Mouse (Mus musculus) liver, embryonic 14.5 days (tissue): ENCODE measurements around the gene Nomo1. TPM values are rescaled to one million over a fixed set of nuclear protein-coding genes. Genes with fewer than 3 reads are reported as not detected.

ENCODE experiments used
- ATAC-seq: fragments of 200-750 bp; cut with Nextera tagmentation; 2 replicates; pipeline ENCODE4 v1.8.0; 2017; ENCODE audit warnings: moderate number of reproducible peaks, mild to moderate bottlenecking, moderate library complexity; ENCODE audit not compliant: insufficient read depth
- DNase-seq, 3 experiments: peaks; one replicate each; pipeline ENCODE4 v3.0.0-alpha.2; 2012 to 2013; ENCODE audit warnings: low read depth in 3 of 3, low spot score in 3 of 3
- H3K27ac ChIP-seq: fragments of 300-500 bp; sonication (generic); 2 replicates; pipeline ENCODE4 v1.5.1; 2014; ENCODE audit warnings: moderate library complexity, mild to moderate bottlenecking, control low read depth, inconsistent platforms
- H3K27me3 ChIP-seq: fragments of 300-500 bp; sonication (generic); 2 replicates; pipeline ENCODE4 v1.6.1; 2014; ENCODE audit warnings: mild to moderate bottlenecking, low read length, moderate library complexity; ENCODE audit not compliant: control insufficient read depth, insufficient read depth
- H3K36me3 ChIP-seq: fragments of 300-500 bp; sonication (generic); replicated peaks from 2 replicates; pipeline ENCODE4 v1.6.1; 2014; ENCODE audit warnings: low read depth; ENCODE audit not compliant: control insufficient read depth, insufficient read depth
- H3K4me1 ChIP-seq, 2 experiments: fragments of 200-500 bp in 1 of 2; fragments of 300-500 bp in 1 of 2; sonication (generic) in 1 of 2; replicated peaks; 2 replicates each; pipeline ENCODE4 v1.6.1; 2012 to 2014; ENCODE audit warnings: antibody characterized with exemption in 1 of 2, inconsistent platforms in 1 of 2, low read length in 1 of 2; ENCODE audit not compliant: control insufficient read depth in 2 of 2, insufficient read depth in 2 of 2
- H3K4me2 ChIP-seq: fragments of 300-500 bp; sonication (generic); 2 replicates; pipeline ENCODE4 v1.6.1; 2014; ENCODE audit warnings: low read depth, mild to moderate bottlenecking, control low read depth, moderate library complexity
- H3K4me3 ChIP-seq, 2 experiments: fragments of 200-500 bp in 1 of 2; fragments of 300-500 bp in 1 of 2; sonication (generic) in 1 of 2; 2 replicates each; pipeline ENCODE4 v1.5.1; 2012 to 2014; ENCODE audit warnings: low read depth in 2 of 2, low read length in 2 of 2, mild to moderate bottlenecking in 2 of 2, control low read depth in 1 of 2, inconsistent platforms in 1 of 2, moderate library complexity in 1 of 2; ENCODE audit not compliant: insufficient read depth in 1 of 2
- H3K9ac ChIP-seq: fragments of 300-500 bp; sonication (generic); replicated peaks from 2 replicates; pipeline ENCODE4 v1.6.1; 2014; ENCODE audit warnings: mild to moderate bottlenecking, control low read depth, moderate library complexity
- H3K9me3 ChIP-seq: fragments of 300-500 bp; sonication (generic); 2 replicates; pipeline ENCODE4 v1.6.1; 2016; ENCODE audit warnings: low read length, mixed read lengths; ENCODE audit not compliant: control insufficient read depth
- CTCF ChIP-seq: IDR thresholded peaks from 2 replicates; pipeline ENCODE4 v1.5.1; 2016; ENCODE audit warnings: antibody characterized with exemption, low read depth, control low read depth
- EP300 ChIP-seq: IDR thresholded peaks from 2 replicates; pipeline ENCODE4 v1.6.1; 2016; ENCODE audit warnings: antibody characterized with exemption, low read depth
- WGBS: fragments of 180-500 bp; shearing (Covaris S2); extraction: QIAGEN DNeasy Blood & Tissue Kit; methylation state at CpG from one replicate; pipeline ENCODE4 v1.1.7; 2014; ENCODE audit not compliant: insufficient replicate concordance; 5-methylcytosine and 5-hydroxymethylcytosine counted together
- polyA plus RNA-seq, 2 experiments: library from polyadenylated mRNA; depleted of rRNA in 1 of 2; stranded (reverse) in 1 of 2; unstranded in 1 of 2; fragments of >200 nt; fragmentation: Nextera tagmentation in 1 of 2; extraction: Ambion mirVana in 1 of 2; gene quantifications; 2 replicates each; pipeline versions ENCODE4 v1.2.1 to v1.2.3; 2012 to 2014

Gene Nomo1
- polyA plus RNA-seq, 2 experiments: 12.9 to 17.0 TPM

DNA sequence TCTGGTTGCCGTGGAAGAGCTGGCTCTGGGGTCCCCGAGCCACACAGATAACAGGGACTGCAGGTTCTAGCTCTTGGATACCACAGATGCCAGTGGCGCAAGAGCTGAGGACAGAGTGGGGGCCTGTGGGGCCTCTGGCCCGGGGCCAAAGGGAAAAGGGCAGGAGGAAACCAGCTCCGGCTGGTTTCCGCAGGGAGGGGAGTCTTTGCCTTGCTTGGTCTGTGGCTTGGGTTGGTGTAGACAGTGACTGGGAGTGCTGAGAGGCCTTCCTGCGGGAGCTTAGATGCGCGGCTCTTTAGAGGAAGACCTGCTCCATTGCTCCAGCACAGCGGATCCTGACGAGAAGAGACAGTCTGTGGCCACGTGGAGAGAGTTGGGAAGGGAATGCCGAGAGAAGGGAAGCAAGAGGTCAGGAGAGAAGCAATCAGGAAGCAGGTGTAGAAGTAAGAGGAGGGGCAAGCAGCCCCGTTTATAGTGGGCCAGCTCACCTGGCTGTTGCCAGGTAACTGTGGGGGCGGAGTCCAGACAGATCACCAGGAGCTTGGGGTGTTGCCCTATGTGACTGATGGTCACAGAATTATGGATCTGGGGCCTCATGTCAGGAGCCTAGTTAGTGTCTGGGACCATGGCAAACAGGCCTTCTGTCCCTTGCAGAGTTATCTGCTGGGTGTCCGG is 51.5 kb downstream of the Nomo1 start:
- no peak overlapping the region for H3K27ac ChIP-seq
- ATAC-seq (peak; percentile 33; the same call in 1 of the 2 replicates), DNase-seq (no peak)
- H3K4me1 ChIP-seq: no peaks in the 10 kb centered on the region
- 62% methylated on average over 16 of the region's 16 CpGs for WGBS
- no peak overlapping the region for H3K4me2 ChIP-seq
- no peak overlapping the region for H3K9ac ChIP-seq
- peaks cover 12% of the 10 kb centered on the region for H3K36me3 ChIP-seq
- no peaks in the 10 kb centered on the region for H3K9me3 ChIP-seq
- no peak overlapping the region for H3K4me3 ChIP-seq
- H3K27me3 ChIP-seq: no peaks in the 10 kb centered on the region
- no peak for TF ChIP-seq EP300
- no peak for TF ChIP-seq CTCF

DNA sequence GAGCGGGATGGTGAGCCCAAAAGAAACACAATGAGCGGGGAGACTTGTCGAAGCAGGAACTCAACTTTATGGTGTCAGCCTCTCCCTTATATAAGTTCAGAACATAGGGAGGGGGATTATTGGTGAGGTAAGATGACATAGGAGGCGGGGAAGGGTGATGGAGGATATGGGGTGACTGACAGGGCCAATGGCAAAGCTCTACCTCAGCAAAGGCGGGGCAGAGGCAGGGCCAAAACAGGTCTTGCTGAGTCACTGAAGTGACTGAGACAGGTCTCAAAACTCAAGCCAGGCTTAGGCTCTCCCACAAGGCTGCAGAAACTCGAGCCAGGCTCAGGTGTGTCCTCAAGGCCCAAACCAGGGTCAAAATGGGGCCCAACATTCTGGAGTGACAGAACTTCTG is 52.9 kb downstream of the Nomo1 start:
- DNase-seq (no peak), ATAC-seq (no peak)
- H3K9ac ChIP-seq: no peak overlapping the region
- TF ChIP-seq EP300 (no peak), CTCF (no peak)
- peaks cover 8% of the 10 kb centered on the region for H3K36me3 ChIP-seq
- 65% methylated on average over 6 of the region's 6 CpGs for WGBS
- H3K9me3 ChIP-seq: no peaks in the 10 kb centered on the region
- H3K4me2 ChIP-seq: no peak overlapping the region
- no peaks in the 10 kb centered on the region for H3K27me3 ChIP-seq
- no peaks in the 10 kb centered on the region for H3K4me1 ChIP-seq
- H3K27ac ChIP-seq: no peak overlapping the region
- no peak overlapping the region for H3K4me3 ChIP-seq

DNA sequence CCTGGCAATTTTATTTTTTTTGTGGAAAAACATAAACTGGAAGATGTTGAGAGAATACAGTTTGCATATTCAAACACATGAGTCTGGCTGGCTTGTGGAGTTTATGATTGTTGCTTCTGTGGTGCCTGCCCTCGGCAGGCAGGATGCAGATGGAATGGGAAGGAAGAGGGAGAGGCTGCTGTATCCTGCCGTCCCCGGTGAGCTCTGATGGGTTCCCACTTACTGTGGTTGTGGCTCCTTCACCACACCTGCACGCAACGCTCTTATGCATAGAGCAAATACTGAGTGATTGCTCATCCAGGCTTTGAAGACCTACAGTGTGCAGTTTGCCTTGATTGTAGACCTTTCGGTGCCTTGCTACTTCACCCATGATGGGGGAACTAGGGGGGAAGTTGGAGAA is 54.7 kb downstream of the Nomo1 start:
- H3K9me3 ChIP-seq: no peaks in the 10 kb centered on the region
- no peak overlapping the region for H3K4me2 ChIP-seq
- H3K36me3 ChIP-seq: peaks cover 3% of the 10 kb centered on the region
- 36% methylated on average over 6 of the region's 6 CpGs for WGBS
- H3K4me3 ChIP-seq: no peak overlapping the region
- ATAC-seq (no peak), DNase-seq (no peak)
- no peak overlapping the region for H3K9ac ChIP-seq
- no peak overlapping the region for H3K27ac ChIP-seq
- no peak for TF ChIP-seq EP300
- TF ChIP-seq CTCF: no peak
- H3K27me3 ChIP-seq: no peaks in the 10 kb centered on the region
- no peaks in the 10 kb centered on the region for H3K4me1 ChIP-seq

DNA sequence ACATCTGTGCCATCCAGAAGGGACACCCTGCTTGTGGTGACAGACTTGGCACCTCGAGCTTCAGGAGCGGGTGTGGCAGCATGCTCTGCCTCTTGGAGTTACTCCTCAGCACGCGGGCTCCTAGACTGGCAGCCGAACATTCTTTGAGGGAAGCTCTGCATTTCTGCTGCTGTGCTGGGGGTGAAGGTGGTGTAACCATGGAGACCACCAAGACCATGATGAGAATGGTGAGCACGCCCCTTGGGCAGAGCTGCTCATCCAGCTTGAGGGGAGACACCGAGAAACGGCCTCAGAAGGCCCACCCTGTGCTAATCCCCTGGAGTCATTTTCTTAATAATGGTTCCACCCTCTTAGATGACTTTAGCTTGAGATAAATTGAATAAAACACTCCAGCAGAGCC is 59.3 kb downstream of the Nomo1 start:
- Histone ChIP-seq H3K9me3 (no peaks in the 10 kb centered on the region), H3K9ac (no peak overlapping the region), H3K27ac (no peak overlapping the region), H3K27me3 (no peaks in the 10 kb centered on the region), H3K36me3 (no peaks in the 10 kb centered on the region), H3K4me1 (no peaks in the 10 kb centered on the region), H3K4me2 (no peak overlapping the region), H3K4me3 (no peak overlapping the region)
- TF ChIP-seq CTCF (no peak), EP300 (no peak)
- ATAC-seq (no peak), DNase-seq (no peak)
- 50% methylated on average over 8 of the region's 8 CpGs for WGBS

DNA sequence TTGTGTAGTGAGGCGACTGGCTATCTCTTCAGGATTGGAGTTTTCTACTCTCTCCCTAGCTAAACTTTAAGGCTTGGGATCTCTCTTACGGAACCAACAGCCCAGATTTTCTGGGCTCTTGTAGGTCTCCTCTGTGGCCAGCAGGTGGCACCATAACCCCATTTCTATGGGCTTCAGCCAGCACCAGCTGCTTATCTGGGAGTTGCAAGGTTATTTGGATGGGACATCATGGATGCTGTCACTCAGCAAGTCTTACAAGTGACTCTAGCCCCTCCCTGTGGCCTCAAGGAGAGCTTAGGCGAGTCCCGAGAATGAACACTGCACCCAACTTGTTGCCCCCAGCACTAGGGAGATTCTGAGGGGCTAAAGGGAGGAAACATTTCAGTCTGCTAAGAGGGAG is 62.6 kb downstream of the Nomo1 start:
- TF ChIP-seq EP300: no peak
- peak; percentile 90 for TF ChIP-seq CTCF
- ATAC-seq (no peak), DNase-seq (peak; percentile 29 to 46 (median 35))
- Histone ChIP-seq H3K4me1 (no peaks in the 10 kb centered on the region), H3K9ac (no peak overlapping the region), H3K4me3 (no peak overlapping the region), H3K27ac (no peak overlapping the region), H3K36me3 (no peaks in the 10 kb centered on the region), H3K9me3 (no peaks in the 10 kb centered on the region), H3K4me2 (no peak overlapping the region), H3K27me3 (peaks cover 7% of the 10 kb centered on the region)
- 6% methylated on average over 4 of the region's 4 CpGs for WGBS
